Mouse (Mus musculus): ENCODE data around the gene Taldo1. TPM values are rescaled to one million over a fixed set of nuclear protein-coding genes. Genes with fewer than 3 reads are reported as not detected.
A peak's percentile ranks its signal among the peaks of the same experiment; 100 is the strongest.

Taldo1 gene
- polyA plus RNA-seq (2012; fragmentation: generic; extraction: Trizol) = 252 TPM
- long read RNA-seq, experiment 1, transcript Taldo1-201 (8 exons, 1,229 nt) = major isoform, 182 of 224 reads
- long read RNA-seq, experiment 1, partial matches to known transcripts = 30 of 224 reads
- long read RNA-seq, experiment 1, other reads (novel, unspliced or antisense) = 12 of 224 reads
- long read RNA-seq, experiment 2, transcript Taldo1-201 (8 exons, 1,229 nt) = major isoform, 212 of 220 reads
- long read RNA-seq, experiment 2, partial matches to known transcripts = 0 of 220 reads
- long read RNA-seq, experiment 2, other reads (novel, unspliced or antisense) = 8 of 220 reads

GRCm38 (mm10) chr7:141391625-141392551 lies at the start of gene Taldo1:
Gene Taldo1 (plus strand): TSS chr7:141392199.
- peak; percentile 7 for TF ChIP-seq MAX (IDR thresholded peaks at IDR 0.05)
- no peak for TF ChIP-seq CEBPB (IDR thresholded peaks at IDR 0.05; ENCODE audit: low read depth)
- TF ChIP-seq FOSL1 (IDR thresholded peaks at IDR 0.05; ENCODE audit: insufficient read depth, low read length, poor library complexity, severe bottlenecking) = no peak
- H3K79me3 ChIP-seq (ENCODE audit: low read depth) = peaks cover 19% of the 10 kb centered on the region
- peak within 1 kb of the TSS; percentile 51 for H3K4me3 ChIP-seq (ENCODE audit: insufficient read depth, poor library complexity, severe bottlenecking)
- H3K27me3 ChIP-seq (ENCODE audit: control insufficient read depth, insufficient read depth, insufficient read length) = no peaks in the 10 kb centered on the region
- H3K79me2 ChIP-seq (ENCODE audit: control insufficient read depth, insufficient read depth) = peaks cover 38% of the 10 kb centered on the region
- peak within 1 kb of the TSS; percentile 85 for H3ac ChIP-seq (ENCODE audit: control insufficient read depth, insufficient read length, low read depth)
- H3K36me3 ChIP-seq (ENCODE audit: control insufficient read depth, insufficient read depth) = peaks cover 9% of the 10 kb centered on the region

GRCm38 (mm10) chr7:141343230-141343629 lies 48.8 kb upstream of the Taldo1 start:
- no peak overlapping the region for H3K4me3 ChIP-seq (ENCODE audit: insufficient read depth, poor library complexity, severe bottlenecking)
- no peaks in the 10 kb centered on the region for H3K79me2 ChIP-seq (ENCODE audit: control insufficient read depth, insufficient read depth)
- TF ChIP-seq MYOD1 (IDR thresholded peaks at IDR 0.05; ENCODE audit: control insufficient read depth, insufficient read length, low read depth) = no peak
- TF ChIP-seq CEBPB (IDR thresholded peaks at IDR 0.05; ENCODE audit: low read depth) = no peak
- no peak for TF ChIP-seq MYOG (IDR thresholded peaks at IDR 0.05; ENCODE audit: control insufficient read depth, extremely low read depth, insufficient read length)
- TF ChIP-seq CTCF (IDR thresholded peaks at IDR 0.05; ENCODE audit: control insufficient read depth, insufficient read depth, insufficient read length) = no peak
- no peak for TF ChIP-seq USF1 (IDR thresholded peaks at IDR 0.05; ENCODE audit: low read depth)
- TF ChIP-seq FOSL1 (IDR thresholded peaks at IDR 0.05; ENCODE audit: insufficient read depth, low read length, poor library complexity, severe bottlenecking) = no peak
- TF ChIP-seq MAX (IDR thresholded peaks at IDR 0.05) = no peak
- no peaks in the 10 kb centered on the region for H3K36me3 ChIP-seq (ENCODE audit: control insufficient read depth, insufficient read depth)
- H3ac ChIP-seq (ENCODE audit: control insufficient read depth, insufficient read length, low read depth) = no peak overlapping the region
- no peaks in the 10 kb centered on the region for H3K27me3 ChIP-seq (ENCODE audit: control insufficient read depth, insufficient read depth, insufficient read length)
- H3K79me3 ChIP-seq (ENCODE audit: low read depth) = no peaks in the 10 kb centered on the region

GRCm38 (mm10) chr7:141343696-141344095 lies 48.3 kb upstream of the Taldo1 start:
- no peak overlapping the region for H3ac ChIP-seq (ENCODE audit: control insufficient read depth, insufficient read length, low read depth)

GRCm38 (mm10) chr7:141344787-141345186 lies 47.2 kb upstream of the Taldo1 start:
- H3K79me2 ChIP-seq (ENCODE audit: control insufficient read depth, insufficient read depth) = no peaks in the 10 kb centered on the region
- H3K4me3 ChIP-seq (ENCODE audit: insufficient read depth, poor library complexity, severe bottlenecking) = no peak overlapping the region
- no peak overlapping the region for H3ac ChIP-seq (ENCODE audit: control insufficient read depth, insufficient read length, low read depth)
- H3K36me3 ChIP-seq (ENCODE audit: control insufficient read depth, insufficient read depth) = no peaks in the 10 kb centered on the region
- H3K27me3 ChIP-seq (ENCODE audit: control insufficient read depth, insufficient read depth, insufficient read length) = no peaks in the 10 kb centered on the region
- H3K79me3 ChIP-seq (ENCODE audit: low read depth) = no peaks in the 10 kb centered on the region
- TF ChIP-seq CTCF (IDR thresholded peaks at IDR 0.05; ENCODE audit: control insufficient read depth, insufficient read depth, insufficient read length) = no peak
- no peak for TF ChIP-seq MYOD1 (IDR thresholded peaks at IDR 0.05; ENCODE audit: control insufficient read depth, insufficient read length, low read depth)
- TF ChIP-seq USF1 (IDR thresholded peaks at IDR 0.05; ENCODE audit: low read depth) = no peak
- TF ChIP-seq MYOG (IDR thresholded peaks at IDR 0.05; ENCODE audit: control insufficient read depth, extremely low read depth, insufficient read length) = no peak
- TF ChIP-seq FOSL1 (IDR thresholded peaks at IDR 0.05; ENCODE audit: insufficient read depth, low read length, poor library complexity, severe bottlenecking) = no peak
- TF ChIP-seq MAX (IDR thresholded peaks at IDR 0.05) = no peak
- TF ChIP-seq CEBPB (IDR thresholded peaks at IDR 0.05; ENCODE audit: low read depth) = no peak

More at GRCm38 (mm10) chr7:141343696-141344095, 48.3 kb upstream of the Taldo1 start:
- H3K27me3 ChIP-seq (ENCODE audit: control insufficient read depth, insufficient read depth, insufficient read length) = no peaks in the 10 kb centered on the region
- no peak for TF ChIP-seq MYOD1 (IDR thresholded peaks at IDR 0.05; ENCODE audit: control insufficient read depth, insufficient read length, low read depth)
- no peak for TF ChIP-seq CEBPB (IDR thresholded peaks at IDR 0.05; ENCODE audit: low read depth)
- TF ChIP-seq MAX (IDR thresholded peaks at IDR 0.05) = no peak
- no peak for TF ChIP-seq USF1 (IDR thresholded peaks at IDR 0.05; ENCODE audit: low read depth)
- TF ChIP-seq CTCF (IDR thresholded peaks at IDR 0.05; ENCODE audit: control insufficient read depth, insufficient read depth, insufficient read length) = no peak
- TF ChIP-seq MYOG (IDR thresholded peaks at IDR 0.05; ENCODE audit: control insufficient read depth, extremely low read depth, insufficient read length) = no peak
- TF ChIP-seq FOSL1 (IDR thresholded peaks at IDR 0.05; ENCODE audit: insufficient read depth, low read length, poor library complexity, severe bottlenecking) = no peak
- no peaks in the 10 kb centered on the region for H3K79me3 ChIP-seq (ENCODE audit: low read depth)
- H3K4me3 ChIP-seq (ENCODE audit: insufficient read depth, poor library complexity, severe bottlenecking) = no peak overlapping the region
- no peaks in the 10 kb centered on the region for H3K79me2 ChIP-seq (ENCODE audit: control insufficient read depth, insufficient read depth)
- no peaks in the 10 kb centered on the region for H3K36me3 ChIP-seq (ENCODE audit: control insufficient read depth, insufficient read depth)

- no peaks in the 10 kb centered on the region for H3K36me3 ChIP-seq (ENCODE audit: control insufficient read depth, insufficient read depth)
- H3K4me3 ChIP-seq (ENCODE audit: insufficient read depth, poor library complexity, severe bottlenecking) = no peak overlapping the region
- TF ChIP-seq MYOG (IDR thresholded peaks at IDR 0.05; ENCODE audit: control insufficient read depth, extremely low read depth, insufficient read length) (no peak), FOSL1 (IDR thresholded peaks at IDR 0.05; ENCODE audit: insufficient read depth, low read length, poor library complexity, severe bottlenecking) (no peak), CTCF (IDR thresholded peaks at IDR 0.05; ENCODE audit: control insufficient read depth, insufficient read depth, insufficient read length) (no peak), USF1 (IDR thresholded peaks at IDR 0.05; ENCODE audit: low read depth) (no peak), MAX (IDR thresholded peaks at IDR 0.05) (no peak), MYOD1 (IDR thresholded peaks at IDR 0.05; ENCODE audit: control insufficient read depth, insufficient read length, low read depth) (no peak), CEBPB (IDR thresholded peaks at IDR 0.05; ENCODE audit: low read depth) (no peak)
- no peaks in the 10 kb centered on the region for H3K79me2 ChIP-seq (ENCODE audit: control insufficient read depth, insufficient read depth)
- no peak overlapping the region for H3ac ChIP-seq (ENCODE audit: control insufficient read depth, insufficient read length, low read depth)
- H3K79me3 ChIP-seq (ENCODE audit: low read depth) = no peaks in the 10 kb centered on the region
- no peaks in the 10 kb centered on the region for H3K27me3 ChIP-seq (ENCODE audit: control insufficient read depth, insufficient read depth, insufficient read length)
These were observed 40.9 kb upstream of the Taldo1 start for GRCm38 (mm10) chr7:141351061-141351460.
